Mouse (Mus musculus): Measurements from ENCODE around the gene Ddx41. TPM values are rescaled to one million over a fixed set of nuclear protein-coding genes. Genes with fewer than 3 reads are reported as not detected.

The Ddx41 gene
- polyA plus RNA-seq, 1 experiment from 2014 or later = 80.1 TPM

- Histone ChIP-seq H3K4me1 (replicated peaks) (no peaks in the 10 kb centered on the region), H3K27ac (no peak overlapping the region), H3K4me2 (no peak overlapping the region), H3K36me3 (peaks cover 3% of the 10 kb centered on the region; the same call in 1 of the 2 replicates), H3K27me3 (peaks cover 6% of the 10 kb centered on the region; the same call in 1 of the 2 replicates), H3K4me3 (replicated peaks) (no peak overlapping the region), H3K9me3 (peaks cover 6% of the 10 kb centered on the region; the same call in 1 of the 2 replicates), H3K9ac (replicated peaks) (no peak overlapping the region)
- WGBS = 75% methylated on average over 4 of the region's 4 CpGs
- no peak for ATAC-seq (ENCODE audit: insufficient number of reproducible peaks, insufficient read depth, low FRiP score, low TSS enrichment, low read depth)
Measured at GRCm38 (mm10) chr13:55519606-55520005, 16.9 kb downstream of the Ddx41 start.

DNA sequence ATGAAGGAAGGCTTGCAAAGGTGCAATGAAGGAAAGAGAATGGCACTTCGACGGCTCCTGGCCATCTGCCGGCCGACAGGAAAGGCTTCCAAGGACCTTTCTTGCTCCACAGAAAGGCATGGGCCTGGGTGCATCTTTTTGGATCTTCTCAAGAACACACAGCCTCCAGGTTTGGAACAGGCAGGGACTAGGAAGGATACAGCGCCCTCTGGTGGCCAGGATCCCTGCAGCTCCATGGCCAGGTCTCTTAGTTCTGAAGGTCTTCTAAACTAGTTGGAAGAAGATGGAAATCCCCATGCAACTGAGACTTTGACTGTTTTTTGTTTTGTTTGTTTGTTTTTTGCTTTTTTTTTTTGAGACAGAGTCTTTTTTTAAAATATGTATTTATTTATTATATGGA lies 19.5 kb downstream of the Ddx41 start:
- no peak overlapping the region for H3K9ac ChIP-seq (replicated peaks)
- H3K36me3 ChIP-seq = no peaks in the 10 kb centered on the region
- H3K4me1 ChIP-seq (replicated peaks) = peaks cover 6% of the 10 kb centered on the region
- peaks cover 6% of the 10 kb centered on the region; the same call in 1 of the 2 replicates for H3K9me3 ChIP-seq
- 7% methylated on average over 5 of the region's 5 CpGs for WGBS
- no peak for ATAC-seq (ENCODE audit: insufficient number of reproducible peaks, insufficient read depth, low FRiP score, low TSS enrichment, low read depth)
- H3K4me3 ChIP-seq (replicated peaks) = no peak overlapping the region
- no peak overlapping the region for H3K27ac ChIP-seq
- peaks cover 7% of the 10 kb centered on the region; the same call in 1 of the 2 replicates for H3K27me3 ChIP-seq
- no peak overlapping the region for H3K4me2 ChIP-seq

GRCm38 (mm10) chr13:55513828-55514227 lies 22.6 kb downstream of the Ddx41 start:
- peak overlapping the region; percentile 93 for H3K4me2 ChIP-seq
- 36% methylated on average over 9 of the region's 9 CpGs for WGBS
- peak overlapping the region; percentile 93 for H3K4me3 ChIP-seq (replicated peaks)
- peaks cover 7% of the 10 kb centered on the region; the same call in 1 of the 2 replicates for H3K27me3 ChIP-seq
- peaks cover 21% of the 10 kb centered on the region for H3K36me3 ChIP-seq
- H3K27ac ChIP-seq = peak overlapping the region; percentile 94; the same call in 1 of the 2 replicates
- no peaks in the 10 kb centered on the region for H3K9me3 ChIP-seq
- ATAC-seq (ENCODE audit: insufficient number of reproducible peaks, insufficient read depth, low FRiP score, low TSS enrichment, low read depth) = no peak
- peaks cover 33% of the 10 kb centered on the region for H3K4me1 ChIP-seq (replicated peaks)
- H3K9ac ChIP-seq (replicated peaks) = no peak overlapping the region

DNA sequence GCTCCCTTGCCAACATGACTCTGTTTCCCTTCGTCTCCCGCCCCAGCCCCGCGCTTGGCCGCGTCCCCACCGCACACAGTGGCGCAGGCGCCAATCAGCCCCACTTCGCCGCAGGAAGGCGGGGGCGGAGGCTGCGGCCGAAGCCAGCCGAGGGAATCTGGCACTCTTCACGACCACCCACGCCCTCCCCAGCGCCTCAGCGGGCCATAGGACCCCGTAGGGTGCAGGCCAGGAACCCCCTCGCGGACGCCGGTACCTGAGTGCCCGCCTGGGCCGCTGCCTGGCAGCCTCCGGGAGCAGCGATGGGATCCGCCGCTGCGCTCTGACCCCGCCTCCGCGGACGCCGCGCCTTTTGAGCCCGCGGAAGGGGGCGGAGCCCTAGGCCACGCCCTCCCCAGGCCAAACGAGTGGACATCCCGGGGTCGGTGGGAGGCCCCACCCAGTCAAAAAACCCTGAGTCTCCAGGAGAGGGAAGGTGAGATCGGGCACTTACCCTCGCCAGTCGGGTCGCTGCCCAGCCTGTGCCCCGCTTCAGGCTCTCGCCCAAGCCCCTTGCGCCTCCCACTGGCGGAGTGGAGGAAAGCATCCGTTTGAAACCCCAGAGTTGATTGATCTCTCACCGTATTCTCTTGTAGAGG lies 23.2 kb downstream of the Ddx41 start, which contains the start of gene Pdlim7:
Gene Pdlim7 (minus strand): TSS at position 566 of the 638 bp plus-strand sequence.
- Histone ChIP-seq H3K4me3 (replicated peaks) (peak within 1 kb of the TSS; percentile 93), H3K4me2 (peak within 1 kb of the TSS; percentile 93), H3K36me3 (peaks cover 27% of the 10 kb centered on the region), H3K27me3 (peaks cover 7% of the 10 kb centered on the region; the same call in 1 of the 2 replicates), H3K27ac (peak within 1 kb of the TSS; percentile 94), H3K9ac (replicated peaks) (peak within 1 kb of the TSS; percentile 93), H3K9me3 (no peaks in the 10 kb centered on the region), H3K4me1 (replicated peaks) (peaks cover 33% of the 10 kb centered on the region)
- WGBS = under 1% methylated on average over 55 of the region's 55 CpGs
- peak; percentile 50 for ATAC-seq (ENCODE audit: insufficient number of reproducible peaks, insufficient read depth, low FRiP score, low TSS enrichment, low read depth)

DNA sequence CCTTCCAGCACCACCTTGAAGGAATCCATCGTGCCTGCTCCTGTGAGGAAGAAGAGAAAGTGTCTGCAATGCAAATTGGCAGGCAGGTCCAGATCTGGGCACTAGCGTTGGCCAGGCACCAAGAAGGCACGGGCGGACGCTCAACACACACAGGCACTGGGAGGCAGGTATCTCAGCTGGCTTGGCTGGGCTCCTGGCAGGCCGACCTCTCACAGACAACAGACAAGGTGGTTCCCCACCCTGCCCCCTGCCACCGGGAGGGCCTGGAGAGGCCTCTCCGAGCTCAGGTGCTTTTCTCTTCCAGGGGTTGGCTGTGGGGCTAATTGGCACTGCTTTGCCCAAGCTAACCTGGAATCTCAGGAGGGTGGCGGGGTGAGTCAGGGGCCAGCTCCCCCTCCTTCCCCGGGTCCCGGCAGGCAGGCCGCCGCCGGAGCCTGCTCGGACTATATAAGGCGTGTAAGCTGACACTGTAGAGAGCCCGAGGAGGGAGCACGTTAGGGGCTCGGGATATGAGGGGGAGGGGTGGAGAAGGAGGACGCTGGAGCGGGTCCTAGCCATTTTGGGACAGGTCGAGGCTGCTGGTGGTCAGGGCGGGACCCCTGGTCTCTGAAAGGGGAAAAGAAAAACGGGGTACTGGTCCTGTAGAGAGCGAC lies 24.0 kb downstream of the Ddx41 start:
- H3K4me2 ChIP-seq = peak overlapping the region; percentile 93
- peaks cover 34% of the 10 kb centered on the region for H3K36me3 ChIP-seq
- no peaks in the 10 kb centered on the region for H3K9me3 ChIP-seq

GRCm38 (mm10) chr13:55511492-55511861 lies 25.0 kb downstream of the Ddx41 start:
- Histone ChIP-seq H3K9me3 (no peaks in the 10 kb centered on the region), H3K4me1 (replicated peaks) (peaks cover 33% of the 10 kb centered on the region), H3K4me2 (peak overlapping the region; percentile 93), H3K27ac (peak overlapping the region; percentile 94), H3K4me3 (replicated peaks) (peak overlapping the region; percentile 93), H3K36me3 (peaks cover 44% of the 10 kb centered on the region), H3K9ac (replicated peaks) (peak overlapping the region; percentile 47; the same call in 1 of the 2 replicates), H3K27me3 (peaks cover 7% of the 10 kb centered on the region; the same call in 1 of the 2 replicates)
- 17% methylated on average over 5 of the region's 5 CpGs for WGBS
- ATAC-seq (ENCODE audit: insufficient number of reproducible peaks, insufficient read depth, low FRiP score, low TSS enrichment, low read depth) = no peak; the same call in 1 of the 2 replicates

More for the DNA sequence above, 24.0 kb downstream of the Ddx41 start:
- ATAC-seq (ENCODE audit: insufficient number of reproducible peaks, insufficient read depth, low FRiP score, low TSS enrichment, low read depth) = peak; percentile 73
- peak overlapping the region; percentile 94 for H3K27ac ChIP-seq
- H3K4me3 ChIP-seq (replicated peaks) = peak overlapping the region; percentile 93
- peak overlapping the region; percentile 93 for H3K9ac ChIP-seq (replicated peaks)
- H3K27me3 ChIP-seq = peaks cover 7% of the 10 kb centered on the region; the same call in 1 of the 2 replicates
- WGBS = 1% methylated on average over 25 of the region's 25 CpGs
- H3K4me1 ChIP-seq (replicated peaks) = peaks cover 33% of the 10 kb centered on the region

DNA sequence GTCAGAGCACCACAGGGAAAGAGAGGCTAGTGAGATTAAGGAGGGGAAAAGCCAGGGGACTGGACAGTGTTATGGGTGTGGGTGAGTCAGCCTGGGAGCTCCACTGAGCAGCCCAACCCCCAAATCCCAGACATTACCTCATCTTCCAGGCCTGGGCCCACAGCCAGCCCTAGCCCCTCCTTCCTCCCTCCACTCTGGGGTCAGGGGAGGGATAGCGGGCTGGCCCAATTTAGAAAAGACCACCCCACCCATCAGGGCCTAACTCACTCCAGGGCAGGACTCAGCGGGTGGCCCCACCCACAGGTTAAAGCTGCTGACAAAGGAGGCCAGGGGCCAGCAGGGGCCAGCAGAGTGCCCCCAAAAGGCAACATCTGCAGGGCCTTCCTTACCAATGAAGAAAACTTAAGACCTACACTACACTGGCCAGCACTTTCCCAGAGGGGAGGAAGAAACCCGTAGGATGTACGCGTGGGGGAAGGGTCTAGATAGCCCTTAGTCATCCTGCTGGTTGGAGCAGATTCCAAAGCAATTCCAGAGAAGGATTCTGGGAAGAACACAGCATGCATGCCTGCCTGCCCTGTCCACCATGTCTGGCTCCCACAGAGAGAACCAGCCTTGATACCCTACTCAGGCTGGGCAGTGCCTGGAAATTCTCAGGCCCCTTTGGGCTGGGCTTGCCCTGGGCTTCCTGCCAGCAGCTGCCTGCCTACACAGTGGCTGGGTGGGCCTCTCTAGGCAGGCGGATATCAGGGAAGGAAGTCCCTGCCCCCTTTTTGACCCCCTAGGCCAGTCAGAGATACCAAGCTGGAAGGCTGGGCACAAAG lies 25.6 kb downstream of the Ddx41 start:
- peaks cover 33% of the 10 kb centered on the region for H3K4me1 ChIP-seq (replicated peaks)
- H3K9ac ChIP-seq (replicated peaks) = peak overlapping the region; percentile 47
- peaks cover 50% of the 10 kb centered on the region for H3K36me3 ChIP-seq
- peak overlapping the region; percentile 93 for H3K4me2 ChIP-seq
- peak overlapping the region; percentile 94 for H3K27ac ChIP-seq
- H3K27me3 ChIP-seq = peaks cover 7% of the 10 kb centered on the region; the same call in 1 of the 2 replicates
- no peaks in the 10 kb centered on the region for H3K9me3 ChIP-seq
- ATAC-seq (ENCODE audit: insufficient number of reproducible peaks, insufficient read depth, low FRiP score, low TSS enrichment, low read depth) = peak; percentile 43
- peak overlapping the region; percentile 93 for H3K4me3 ChIP-seq (replicated peaks)
- WGBS = 16% methylated on average over 6 of the region's 6 CpGs

- Histone ChIP-seq H3K4me1 (replicated peaks) (peaks cover 33% of the 10 kb centered on the region), H3K4me2 (peak overlapping the region; percentile 93), H3K9ac (replicated peaks) (no peak overlapping the region), H3K9me3 (no peaks in the 10 kb centered on the region), H3K27ac (peak overlapping the region; percentile 94), H3K27me3 (peaks cover 7% of the 10 kb centered on the region; the same call in 1 of the 2 replicates), H3K36me3 (peaks cover 56% of the 10 kb centered on the region), H3K4me3 (replicated peaks) (peak overlapping the region; percentile 93; the same call in 1 of the 2 replicates)
- WGBS = 28% methylated on average over 3 of the region's 3 CpGs
- peak; percentile 15 for ATAC-seq (ENCODE audit: insufficient number of reproducible peaks, insufficient read depth, low FRiP score, low TSS enrichment, low read depth)
Measured at GRCm38 (mm10) chr13:55510332-55510667, 26.2 kb downstream of the Ddx41 start.

DNA sequence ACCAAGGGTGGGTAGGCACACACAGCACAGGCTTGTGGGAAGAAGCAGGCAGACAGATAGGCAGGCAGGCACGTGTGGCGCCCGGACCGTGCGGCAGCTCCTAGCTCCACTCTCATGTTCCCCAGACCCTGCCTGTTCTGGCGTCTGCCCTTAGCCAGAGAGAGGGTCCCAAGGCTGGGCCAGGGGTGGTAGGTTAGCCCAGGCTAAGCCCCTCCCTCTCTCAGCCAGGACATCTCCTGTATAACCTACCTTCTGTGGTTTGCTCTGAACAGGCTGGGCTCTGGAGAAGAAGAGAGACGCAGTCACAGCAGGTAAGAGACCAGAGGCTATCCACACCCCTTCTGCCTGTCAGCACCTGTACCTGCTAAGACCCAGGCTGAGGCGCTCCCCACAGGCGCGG lies 27.9 kb downstream of the Ddx41 start:
- no peak overlapping the region for H3K4me3 ChIP-seq (replicated peaks)
- no peaks in the 10 kb centered on the region for H3K9me3 ChIP-seq
- peaks cover 33% of the 10 kb centered on the region for H3K4me1 ChIP-seq (replicated peaks)
- WGBS = 89% methylated on average over 10 of the region's 10 CpGs
- no peak overlapping the region for H3K9ac ChIP-seq (replicated peaks)
- no peaks in the 10 kb centered on the region for H3K27me3 ChIP-seq
- H3K36me3 ChIP-seq = peaks cover 74% of the 10 kb centered on the region
- ATAC-seq (ENCODE audit: insufficient number of reproducible peaks, insufficient read depth, low FRiP score, low TSS enrichment, low read depth) = no peak
- no peak overlapping the region for H3K27ac ChIP-seq
- no peak overlapping the region for H3K4me2 ChIP-seq

- H3K4me3 ChIP-seq (replicated peaks) = no peak overlapping the region
- ATAC-seq (ENCODE audit: insufficient number of reproducible peaks, insufficient read depth, low FRiP score, low TSS enrichment, low read depth) = no peak
- H3K27me3 ChIP-seq = no peaks in the 10 kb centered on the region
- H3K27ac ChIP-seq = no peak overlapping the region
- H3K9me3 ChIP-seq = no peaks in the 10 kb centered on the region
- peaks cover 33% of the 10 kb centered on the region for H3K4me1 ChIP-seq (replicated peaks)
- no peak overlapping the region for H3K9ac ChIP-seq (replicated peaks)
- peaks cover 80% of the 10 kb centered on the region for H3K36me3 ChIP-seq
- WGBS = 69% methylated on average over 11 of the region's 11 CpGs
- H3K4me2 ChIP-seq = no peak overlapping the region
Measured at GRCm38 (mm10) chr13:55507877-55508276, 28.6 kb downstream of the Ddx41 start.

DNA sequence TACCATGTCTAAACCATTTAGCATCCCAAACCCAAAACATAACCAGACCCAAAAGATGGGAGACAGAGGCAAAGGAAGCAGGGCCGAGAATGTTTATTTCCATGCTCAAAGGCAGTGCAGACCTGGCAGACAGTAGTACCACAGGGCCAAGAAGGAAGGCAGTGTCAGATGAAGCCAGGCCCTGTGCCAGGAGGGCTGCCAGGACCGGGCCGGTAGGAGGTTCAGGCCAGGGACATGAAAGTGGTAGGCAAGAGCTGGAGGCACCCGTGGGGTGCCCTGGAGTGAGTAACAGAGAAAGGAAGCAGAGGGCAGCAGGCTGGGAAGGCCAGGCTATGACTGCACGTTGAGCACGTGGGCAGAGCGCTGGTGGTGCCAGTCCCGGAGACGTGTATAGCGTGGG lies 29.8 kb downstream of the Ddx41 start:
- 93% methylated on average over 10 of the region's 10 CpGs for WGBS
- H3K36me3 ChIP-seq = peaks cover 91% of the 10 kb centered on the region
- ATAC-seq (ENCODE audit: insufficient number of reproducible peaks, insufficient read depth, low FRiP score, low TSS enrichment, low read depth) = no peak
- H3K9me3 ChIP-seq = no peaks in the 10 kb centered on the region
- H3K27me3 ChIP-seq = no peaks in the 10 kb centered on the region
- no peak overlapping the region for H3K27ac ChIP-seq
- no peak overlapping the region for H3K4me2 ChIP-seq
- H3K4me3 ChIP-seq (replicated peaks) = no peak overlapping the region
- H3K4me1 ChIP-seq (replicated peaks) = peaks cover 25% of the 10 kb centered on the region
- no peak overlapping the region for H3K9ac ChIP-seq (replicated peaks)

Measured in limb, embryonic 12.5 days (tissue).